Mouse (Mus musculus): ENCODE results near the gene Gm973. TPM values are rescaled to one million over a fixed set of nuclear protein-coding genes. Genes with fewer than 3 reads are reported as not detected.

The Gm973 gene
- total and polyA plus RNA-seq, 3 experiments: 2.3 to 14.9 (median 7.6) TPM

- Histone ChIP-seq H3K9me3 (replicated peaks; ENCODE audit: low read length) (peaks cover 15% of the 10 kb centered on the region), H3K4me2 (ENCODE audit: insufficient read depth, low read depth, poor library complexity, severe bottlenecking) (peak overlapping the region; percentile 45), H3K79me2 (replicated peaks; ENCODE audit: control insufficient read depth, extremely low read depth, insufficient read depth, poor library complexity, severe bottlenecking) (peaks cover 36% of the 10 kb centered on the region), H3K9ac (ENCODE audit: insufficient read depth, low read depth) (peak overlapping the region; percentile 51), H3K4me3 (replicated peaks in 1 of 3; ENCODE audit: low read depth in 2 of 3, low read length in 2 of 3, poor library complexity in 1 of 3) (peak overlapping the region; percentile 62 to 83 (median 64)), H3K36me3 (replicated peaks in 1 of 2; ENCODE audit: control insufficient read depth in 1 of 2, insufficient read depth in 1 of 2, low read length in 1 of 2) (peaks cover 14 to 20% of the 10 kb centered on the region in 2 experiments), H3K27ac (ENCODE audit: insufficient read depth, low read depth) (peak overlapping the region; percentile 67), H3K27me3 (replicated peaks) (no peaks in the 10 kb centered on the region), H3K4me1 (ENCODE audit: control insufficient read depth in 1 of 2, insufficient read depth in 2 of 2) (peaks cover 15 to 54% of the 10 kb centered on the region in 2 experiments)
- dilution Hi-C loops (cut with MboI; ENCODE audit: extremely low pct_ligation_motif_present, extremely low pct_unique_long_range_greater_than_20kb, low sequenced_read_pairs) (no loop called here), in situ Hi-C loops (cut with MboI; ENCODE audit: low pct_ligation_motif_present, low pct_unique_long_range_greater_than_20kb, low sequenced_read_pairs) (no loop called here)
- TF ChIP-seq TBP (conservative IDR thresholded peaks at IDR 0.05; ENCODE audit: low read depth, low read length) (no peak), POLR2A (IDR thresholded peaks at IDR 0.05; ENCODE audit: low read depth, low read length) (no peak), BHLHE40 (IDR thresholded peaks at IDR 0.05; ENCODE audit: low read depth, low read length) (no peak), MEF2A (IDR thresholded peaks at IDR 0.05; ENCODE audit: borderline replicate concordance, low read depth, low read length) (no peak), UBTF (IDR thresholded peaks at IDR 0.05; ENCODE audit: low read depth, low read length) (peak; percentile 34; the same call in 1 of the 2 replicates), GABPA (IDR thresholded peaks at IDR 0.05; ENCODE audit: insufficient replicate concordance, low read depth, low read length) (no peak)
- no peak for DNase-seq (ENCODE audit: extremely low read depth)
These were observed 33.2 kb upstream of the Gm973 start for GRCm38 (mm10) chr1:59482696-59483520.

GRCm38 (mm10) chr1:59483521-59484245 is 32.4 kb upstream of the Gm973 start:
- H3K4me1 ChIP-seq (ENCODE audit: control insufficient read depth in 1 of 2, insufficient read depth in 2 of 2): peaks cover 15 to 62% of the 10 kb centered on the region in 2 experiments

More at GRCm38 (mm10) chr1:59483521-59484245, 32.4 kb upstream of the Gm973 start:
- peak overlapping the region; percentile 45 for H3K4me2 ChIP-seq (ENCODE audit: insufficient read depth, low read depth, poor library complexity, severe bottlenecking)
- TF ChIP-seq ZKSCAN1 (IDR thresholded peaks at IDR 0.05; ENCODE audit: borderline replicate concordance, low read depth, low read length) (no peak), ZMIZ1 (IDR thresholded peaks at IDR 0.05; ENCODE audit: low read depth, low read length) (no peak), JUN (IDR thresholded peaks at IDR 0.05; ENCODE audit: insufficient read depth, low read depth, low read length) (no peak), PAX5 (IDR thresholded peaks at IDR 0.05; ENCODE audit: low read length) (no peak), MEF2A (IDR thresholded peaks at IDR 0.05; ENCODE audit: borderline replicate concordance, low read depth, low read length) (no peak), ZNF384 (IDR thresholded peaks at IDR 0.05; ENCODE audit: low read depth, low read length) (no peak), E2F4 (IDR thresholded peaks at IDR 0.05; ENCODE audit: insufficient replicate concordance, low read depth, low read length) (no peak), SMC3 (IDR thresholded peaks at IDR 0.05; ENCODE audit: low read depth, low read length) (no peak), RCOR1 (conservative IDR thresholded peaks at IDR 0.05; ENCODE audit: low read depth, low read length) (no peak), SIN3A (IDR thresholded peaks at IDR 0.05; ENCODE audit: low read length) (no peak), POLR2AphosphoS2 (IDR thresholded peaks at IDR 0.05; ENCODE audit: low read depth, low read length) (no peak), MAZ (IDR thresholded peaks at IDR 0.05; ENCODE audit: low read depth, low read length) (no peak), RAD21 (IDR thresholded peaks at IDR 0.05; ENCODE audit: low read depth, low read length) (no peak), TBP (conservative IDR thresholded peaks at IDR 0.05; ENCODE audit: low read depth, low read length) (no peak), CHD2 (IDR thresholded peaks at IDR 0.05; ENCODE audit: low read length) (no peak), NELFE (IDR thresholded peaks at IDR 0.05; ENCODE audit: low read depth, low read length) (no peak)
- H3K36me3 ChIP-seq (replicated peaks in 1 of 2; ENCODE audit: control insufficient read depth in 1 of 2, insufficient read depth in 1 of 2, low read length in 1 of 2): peaks cover 14 to 20% of the 10 kb centered on the region in 2 experiments
- H3K4me3 ChIP-seq (replicated peaks in 1 of 3; ENCODE audit: low read depth in 2 of 3, low read length in 2 of 3, poor library complexity in 1 of 3): peak overlapping the region in 2 of 3 experiments; percentile 64 to 83
- DNase-seq (ENCODE audit: extremely low read depth): no peak
- H3K9me3 ChIP-seq (replicated peaks; ENCODE audit: low read length): peaks cover 15% of the 10 kb centered on the region
- H3K27ac ChIP-seq (ENCODE audit: insufficient read depth, low read depth): no peak overlapping the region
- no peak overlapping the region for H3K9ac ChIP-seq (ENCODE audit: insufficient read depth, low read depth)
- in situ Hi-C loops (cut with MboI; ENCODE audit: low pct_ligation_motif_present, low pct_unique_long_range_greater_than_20kb, low sequenced_read_pairs) (no loop called here), dilution Hi-C loops (cut with MboI; ENCODE audit: extremely low pct_ligation_motif_present, extremely low pct_unique_long_range_greater_than_20kb, low sequenced_read_pairs) (no loop called here)
- no peaks in the 10 kb centered on the region for H3K27me3 ChIP-seq (replicated peaks)
- H3K79me2 ChIP-seq (replicated peaks; ENCODE audit: control insufficient read depth, extremely low read depth, insufficient read depth, poor library complexity, severe bottlenecking): peaks cover 36% of the 10 kb centered on the region

All from CH12.LX (cell line).